Mouse (Mus musculus): ENCODE results near the gene Thada. TPM values are rescaled to one million over a fixed set of nuclear protein-coding genes. Genes with fewer than 3 reads are reported as not detected.

Thada gene
- polyA plus RNA-seq, 2 experiments: 2.0 to 2.5 TPM

DNA sequence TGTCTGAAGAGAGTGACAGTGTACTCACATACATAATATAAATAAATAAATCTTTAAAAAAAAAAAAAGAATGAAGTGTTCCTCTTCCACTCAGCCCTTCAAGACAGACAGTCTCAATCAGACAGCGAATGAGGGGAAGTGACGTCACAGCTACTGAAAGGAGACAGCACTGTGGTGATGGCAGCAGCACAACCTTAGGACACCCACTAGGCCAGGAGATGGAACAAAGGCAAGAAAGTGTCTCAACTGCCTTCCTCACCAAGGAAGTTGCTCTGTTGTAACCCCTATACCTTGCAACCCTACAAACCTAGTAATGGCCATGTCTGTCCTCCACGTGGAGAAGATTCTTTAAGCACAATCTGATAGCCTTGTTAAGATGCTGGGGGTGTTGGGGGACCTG is 125.4 kb downstream of the Thada start:
- H3K4me1 ChIP-seq (replicated peaks; ENCODE audit: control insufficient read depth in 2 of 2, insufficient read depth in 2 of 2, low read length in 1 of 2): no peaks in the 10 kb centered on the region
- no peaks in the 10 kb centered on the region; the same call in 1 of the 2 replicates for H3K36me3 ChIP-seq (replicated peaks; ENCODE audit: control insufficient read depth, insufficient read depth, low read depth)
- DNase-seq (ENCODE audit: low read depth in 3 of 3, low spot score in 3 of 3) (no peak), ATAC-seq (ENCODE audit: insufficient read depth) (no peak)
- no peak overlapping the region for H3K4me2 ChIP-seq (ENCODE audit: low read depth)
- 76% methylated on average over 3 of the region's 3 CpGs for WGBS (ENCODE audit: insufficient replicate concordance)
- no peaks in the 10 kb centered on the region for H3K27me3 ChIP-seq (ENCODE audit: control insufficient read depth, insufficient read depth, low read length)
- H3K9me3 ChIP-seq (ENCODE audit: control insufficient read depth, low read length): no peaks in the 10 kb centered on the region
- no peak overlapping the region for H3K9ac ChIP-seq (replicated peaks)
- H3K4me3 ChIP-seq (ENCODE audit: insufficient read depth in 1 of 2, low read depth in 2 of 2, low read length in 2 of 2): no peak overlapping the region
- TF ChIP-seq EP300 (IDR thresholded peaks at IDR 0.05; ENCODE audit: low read depth): no peak
- TF ChIP-seq CTCF (IDR thresholded peaks at IDR 0.05; ENCODE audit: low read depth): no peak
- no peak overlapping the region for H3K27ac ChIP-seq

- Histone ChIP-seq H3K27ac (no peak overlapping the region), H3K4me3 (ENCODE audit: insufficient read depth in 1 of 2, low read depth in 2 of 2, low read length in 2 of 2) (no peak overlapping the region), H3K9ac (replicated peaks) (no peak overlapping the region), H3K4me1 (replicated peaks; ENCODE audit: control insufficient read depth in 2 of 2, insufficient read depth in 2 of 2, low read length in 1 of 2) (no peaks in the 10 kb centered on the region), H3K27me3 (ENCODE audit: control insufficient read depth, insufficient read depth, low read length) (no peaks in the 10 kb centered on the region), H3K9me3 (ENCODE audit: control insufficient read depth, low read length) (no peaks in the 10 kb centered on the region), H3K4me2 (ENCODE audit: low read depth) (no peak overlapping the region), H3K36me3 (replicated peaks; ENCODE audit: control insufficient read depth, insufficient read depth, low read depth) (no peaks in the 10 kb centered on the region; the same call in none of the 2 replicates)
- WGBS (ENCODE audit: insufficient replicate concordance): 57% methylated on average over 1 of the region's 1 CpGs
- ATAC-seq (ENCODE audit: insufficient read depth) (no peak), DNase-seq (ENCODE audit: low read depth in 3 of 3, low spot score in 3 of 3) (no peak)
- TF ChIP-seq CTCF (IDR thresholded peaks at IDR 0.05; ENCODE audit: low read depth) (no peak), EP300 (IDR thresholded peaks at IDR 0.05; ENCODE audit: low read depth) (no peak)
Measured at GRCm38 (mm10) chr17:84335996-84336395, 130.0 kb downstream of the Thada start.

- no peak for ATAC-seq (ENCODE audit: insufficient read depth)
Measured at GRCm38 (mm10) chr17:84335076-84335475, 130.9 kb downstream of the Thada start.

DNA sequence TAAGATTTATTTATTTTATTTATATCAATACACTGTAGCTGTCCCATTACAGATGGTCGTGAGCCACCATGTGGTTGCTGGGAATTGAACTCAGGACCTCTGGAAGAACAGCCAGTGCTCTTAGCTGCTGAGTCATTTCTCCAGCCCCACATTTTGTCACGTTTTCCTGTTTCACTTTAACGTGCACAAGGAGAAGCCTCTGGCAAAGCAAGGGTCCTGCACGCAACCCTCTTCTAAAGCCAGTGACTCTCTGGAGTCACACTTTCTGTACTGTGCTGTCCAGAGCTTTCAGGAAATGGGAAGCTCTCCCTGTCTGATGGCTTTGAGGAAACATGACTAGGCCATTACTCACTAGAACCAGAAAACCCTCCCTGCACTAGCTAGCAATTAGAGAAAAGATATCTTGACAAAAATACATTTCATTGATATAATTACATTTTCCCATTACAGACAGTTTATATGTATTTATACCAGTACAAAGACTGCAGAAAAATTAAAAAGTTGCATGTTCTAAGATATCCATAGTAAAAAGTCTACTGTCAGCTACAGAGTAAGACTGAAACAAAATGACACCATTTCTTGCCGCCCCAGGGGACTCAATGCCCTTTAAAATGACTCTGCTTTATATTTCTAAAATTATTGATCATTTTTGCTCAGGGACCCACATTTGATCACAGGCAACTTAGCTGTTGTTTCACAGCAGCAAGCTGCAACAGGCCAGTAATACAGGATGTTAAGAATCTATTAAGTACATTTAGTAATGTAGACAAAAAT is 131.6 kb downstream of the Thada start:
- no peak overlapping the region for H3K9ac ChIP-seq (replicated peaks)
- no peaks in the 10 kb centered on the region; the same call in none of the 2 replicates for H3K36me3 ChIP-seq (replicated peaks; ENCODE audit: control insufficient read depth, insufficient read depth, low read depth)
- no peak overlapping the region for H3K27ac ChIP-seq
- no peak for ATAC-seq (ENCODE audit: insufficient read depth)
- TF ChIP-seq CTCF (IDR thresholded peaks at IDR 0.05; ENCODE audit: low read depth) (no peak), EP300 (IDR thresholded peaks at IDR 0.05; ENCODE audit: low read depth) (no peak)
- no peaks in the 10 kb centered on the region for H3K4me1 ChIP-seq (replicated peaks; ENCODE audit: control insufficient read depth in 2 of 2, insufficient read depth in 2 of 2, low read length in 1 of 2)
- H3K4me2 ChIP-seq (ENCODE audit: low read depth): no peak overlapping the region
- no peaks in the 10 kb centered on the region for H3K27me3 ChIP-seq (ENCODE audit: control insufficient read depth, insufficient read depth, low read length)
- no peak for DNase-seq (ENCODE audit: low read depth in 3 of 3, low spot score in 3 of 3)
- H3K4me3 ChIP-seq (ENCODE audit: insufficient read depth in 1 of 2, low read depth in 2 of 2, low read length in 2 of 2): no peak overlapping the region
- no peaks in the 10 kb centered on the region for H3K9me3 ChIP-seq (ENCODE audit: control insufficient read depth, low read length)
- 54% methylated on average over 5 of the region's 5 CpGs for WGBS (ENCODE audit: insufficient replicate concordance)

More at GRCm38 (mm10) chr17:84335076-84335475, 130.9 kb downstream of the Thada start:
- TF ChIP-seq CTCF (IDR thresholded peaks at IDR 0.05; ENCODE audit: low read depth) (no peak), EP300 (IDR thresholded peaks at IDR 0.05; ENCODE audit: low read depth) (no peak)
- no peaks in the 10 kb centered on the region for H3K27me3 ChIP-seq (ENCODE audit: control insufficient read depth, insufficient read depth, low read length)
- DNase-seq (ENCODE audit: low read depth in 3 of 3, low spot score in 3 of 3): no peak
- no peak overlapping the region for H3K9ac ChIP-seq (replicated peaks)
- no peak overlapping the region for H3K4me2 ChIP-seq (ENCODE audit: low read depth)
- no peaks in the 10 kb centered on the region for H3K9me3 ChIP-seq (ENCODE audit: control insufficient read depth, low read length)
- no peaks in the 10 kb centered on the region for H3K4me1 ChIP-seq (replicated peaks; ENCODE audit: control insufficient read depth in 2 of 2, insufficient read depth in 2 of 2, low read length in 1 of 2)
- H3K36me3 ChIP-seq (replicated peaks; ENCODE audit: control insufficient read depth, insufficient read depth, low read depth): no peaks in the 10 kb centered on the region; the same call in none of the 2 replicates
- no peak overlapping the region for H3K4me3 ChIP-seq (ENCODE audit: insufficient read depth in 1 of 2, low read depth in 2 of 2, low read length in 2 of 2)
- WGBS (ENCODE audit: insufficient replicate concordance): 64% methylated on average over 3 of the region's 3 CpGs
- H3K27ac ChIP-seq: no peak overlapping the region

DNA sequence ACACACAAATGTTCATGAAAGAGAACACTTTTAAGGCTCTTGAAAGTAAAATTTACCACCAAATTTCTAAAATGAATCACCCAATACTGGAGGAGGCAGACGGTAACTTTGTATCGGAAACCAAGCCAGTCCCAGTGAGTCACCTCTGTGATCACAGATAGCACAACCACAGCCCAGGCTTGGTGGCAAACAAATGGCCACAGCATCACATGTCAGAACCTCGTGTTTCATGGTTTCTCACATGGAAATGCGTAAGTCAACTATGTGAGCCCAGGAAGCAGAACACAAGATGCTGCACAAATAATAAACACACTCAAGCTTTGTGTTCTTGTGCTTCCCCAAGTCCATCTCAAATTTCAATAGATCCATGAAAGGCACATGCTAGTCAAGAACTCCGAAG is 133.1 kb downstream of the Thada start:
- H3K27ac ChIP-seq: no peak overlapping the region
- ATAC-seq (ENCODE audit: insufficient read depth): no peak
- H3K4me3 ChIP-seq (ENCODE audit: insufficient read depth in 1 of 2, low read depth in 2 of 2, low read length in 2 of 2): no peak overlapping the region
- no peak overlapping the region for H3K4me2 ChIP-seq (ENCODE audit: low read depth)
- no peaks in the 10 kb centered on the region for H3K9me3 ChIP-seq (ENCODE audit: control insufficient read depth, low read length)
- H3K4me1 ChIP-seq (replicated peaks; ENCODE audit: control insufficient read depth in 2 of 2, insufficient read depth in 2 of 2, low read length in 1 of 2): no peaks in the 10 kb centered on the region
- H3K36me3 ChIP-seq (replicated peaks; ENCODE audit: control insufficient read depth, insufficient read depth, low read depth): no peaks in the 10 kb centered on the region; the same call in none of the 2 replicates
- DNase-seq (ENCODE audit: low read depth in 3 of 3, low spot score in 3 of 3): no peak
- TF ChIP-seq EP300 (IDR thresholded peaks at IDR 0.05; ENCODE audit: low read depth) (no peak), CTCF (IDR thresholded peaks at IDR 0.05; ENCODE audit: low read depth) (no peak)
- H3K9ac ChIP-seq (replicated peaks): no peak overlapping the region
- no peaks in the 10 kb centered on the region for H3K27me3 ChIP-seq (ENCODE audit: control insufficient read depth, insufficient read depth, low read length)
- 54% methylated on average over 5 of the region's 5 CpGs for WGBS (ENCODE audit: insufficient replicate concordance)
